Mouse (Mus musculus): ENCODE data around the gene Tbcd. TPM values are rescaled to one million over a fixed set of nuclear protein-coding genes. Genes with fewer than 3 reads are reported as not detected.

Gene Tbcd
- total RNA-seq, 2 experiments from 2014 or later = 13.8 to 14.8 TPM

DNA sequence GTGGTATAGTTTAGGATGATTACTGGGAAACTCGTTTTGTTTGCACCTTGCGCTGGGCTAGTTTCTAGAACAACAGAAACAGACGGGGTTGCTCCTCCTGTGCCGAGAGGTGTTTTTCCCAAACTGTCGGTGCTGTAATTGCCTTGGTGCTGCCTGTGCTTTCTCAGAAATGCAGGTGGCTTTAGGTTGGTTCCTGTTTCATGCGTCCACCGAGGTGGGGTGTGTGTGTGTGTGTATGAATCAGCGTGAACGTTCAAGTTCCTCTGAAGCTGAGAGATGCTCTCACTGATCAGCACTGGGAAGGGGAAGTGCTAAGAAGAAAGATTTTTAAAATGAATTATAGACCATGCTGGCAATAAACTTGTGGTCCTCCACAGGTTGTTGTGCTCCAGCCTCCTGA is 34.1 kb downstream of the Tbcd start:
- no peak overlapping the region for H3K4me3 ChIP-seq
- DNase-seq = no peak
- no peak for TF ChIP-seq CTCF (IDR thresholded peaks at IDR 0.05)
- H3K27ac ChIP-seq = no peak overlapping the region
- intact Hi-C loops (cut with DNase I) = no loop called here

DNA sequence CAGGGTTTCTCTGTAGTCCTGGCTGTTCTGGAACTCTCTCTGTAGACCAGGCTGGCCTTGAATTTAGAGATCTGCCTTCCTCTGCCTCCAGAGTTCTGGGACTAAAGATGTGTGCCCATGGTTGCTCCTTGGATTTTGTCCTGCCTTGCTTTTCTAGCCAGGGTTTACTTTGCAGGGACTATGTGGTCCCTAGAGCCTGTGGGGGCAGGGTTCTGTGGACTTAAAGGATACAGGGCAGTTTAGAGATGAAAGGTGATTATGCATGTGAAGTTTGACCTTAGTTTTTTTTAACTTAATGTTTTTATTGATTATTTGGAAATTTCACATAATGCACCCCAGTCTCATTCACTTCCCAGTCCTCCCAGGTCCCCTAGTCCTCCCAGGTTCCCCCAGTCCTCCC is 38.9 kb downstream of the Tbcd start:
- no peak for DNase-seq
- TF ChIP-seq CTCF (IDR thresholded peaks at IDR 0.05) = no peak
- Histone ChIP-seq H3K27ac (no peak overlapping the region), H3K4me3 (no peak overlapping the region)
- intact Hi-C loops (cut with DNase I) = no loop called here

DNA sequence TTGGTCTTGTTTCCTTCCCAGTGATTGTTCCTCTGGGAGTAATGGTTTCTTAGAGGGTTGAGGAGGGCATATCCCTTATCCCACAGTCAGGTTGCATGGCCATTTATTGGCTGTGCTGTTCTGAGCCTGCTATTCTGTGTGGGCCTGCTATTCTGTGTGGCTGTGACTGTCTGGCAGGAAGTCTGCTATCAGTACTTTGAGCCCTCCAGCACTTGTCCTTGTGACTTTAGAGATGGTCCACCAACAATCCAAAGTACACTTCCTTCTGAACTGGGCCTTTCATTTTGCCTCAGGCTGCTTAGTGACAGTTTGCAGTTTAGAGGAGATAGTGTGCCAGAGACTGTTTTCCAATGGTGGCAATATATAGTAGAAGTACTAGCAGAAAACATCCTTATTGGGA is 48.8 kb downstream of the Tbcd start:
- intact Hi-C loops (cut with DNase I) = no loop called here
- no peak for DNase-seq
- Histone ChIP-seq H3K4me3 (no peak overlapping the region), H3K27ac (no peak overlapping the region)
- TF ChIP-seq CTCF (IDR thresholded peaks at IDR 0.05) = no peak

DNA sequence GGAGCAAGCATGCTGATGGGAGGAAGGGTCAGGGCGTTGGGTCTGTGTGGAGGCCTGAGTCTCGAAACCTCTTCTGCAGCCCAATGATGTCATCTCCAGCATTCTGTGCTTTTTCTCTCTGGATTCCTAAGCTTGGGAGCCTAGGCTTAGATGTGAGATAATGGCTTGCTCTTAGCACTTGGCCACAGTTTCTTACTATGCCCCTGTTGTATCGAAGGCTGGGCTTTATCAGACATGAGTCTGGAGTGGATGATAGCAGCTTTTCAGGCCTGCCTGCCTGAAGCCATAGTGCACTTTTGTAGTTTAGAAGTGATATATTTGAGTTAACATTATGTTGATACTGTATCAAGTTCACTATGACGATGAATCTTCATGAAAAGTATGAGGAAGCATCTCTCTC is 49.8 kb downstream of the Tbcd start:
- Histone ChIP-seq H3K27ac (no peak overlapping the region), H3K4me3 (no peak overlapping the region)
- DNase-seq = no peak
- TF ChIP-seq CTCF (IDR thresholded peaks at IDR 0.05) = no peak
- intact Hi-C loops (cut with DNase I) = no loop called here

DNA sequence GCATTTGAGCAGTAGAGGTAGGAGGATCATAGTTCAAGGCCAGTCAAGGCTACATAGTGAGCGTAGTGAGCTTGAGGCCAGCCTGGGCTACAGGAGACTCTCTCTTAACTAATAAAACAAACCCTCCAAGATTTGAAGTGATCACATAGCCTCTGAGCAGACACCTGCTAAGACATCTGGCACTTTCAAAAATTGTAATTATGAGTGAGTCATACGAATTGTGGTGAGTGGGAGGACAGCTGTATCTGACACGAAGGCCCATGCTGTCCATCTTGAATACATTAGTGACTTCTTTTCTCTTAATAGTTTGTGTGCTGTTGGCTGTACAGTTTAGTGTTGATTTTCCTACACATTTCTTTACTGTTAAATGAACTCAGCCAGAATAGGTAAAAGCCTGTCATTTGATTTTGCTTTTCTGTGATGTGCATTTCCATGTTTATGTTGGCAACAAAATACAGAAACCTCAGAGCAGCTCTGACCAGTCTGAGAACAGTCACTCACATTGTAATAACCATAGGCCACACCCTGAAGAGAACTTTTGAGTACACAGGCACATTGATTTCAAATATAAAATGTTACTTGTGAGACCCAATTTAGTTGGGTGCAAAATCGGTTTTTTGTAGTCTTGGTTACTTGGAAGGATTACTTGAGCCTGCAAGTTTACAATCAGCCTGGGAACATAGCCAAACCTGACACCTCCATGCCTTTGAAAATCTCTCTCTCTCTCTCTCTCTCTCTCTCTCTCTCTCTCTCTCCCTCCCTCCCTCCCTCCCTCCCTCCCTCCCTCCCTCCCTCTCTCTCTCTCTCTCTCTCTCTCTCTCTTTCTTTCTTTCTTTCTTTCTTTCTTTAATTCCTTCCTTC is 50.5 kb downstream of the Tbcd start:
- DNase-seq = no peak
- Histone ChIP-seq H3K27ac (no peak overlapping the region), H3K4me3 (no peak overlapping the region)
- TF ChIP-seq CTCF (IDR thresholded peaks at IDR 0.05) = no peak
- intact Hi-C loops (cut with DNase I) = no loop called here

DNA sequence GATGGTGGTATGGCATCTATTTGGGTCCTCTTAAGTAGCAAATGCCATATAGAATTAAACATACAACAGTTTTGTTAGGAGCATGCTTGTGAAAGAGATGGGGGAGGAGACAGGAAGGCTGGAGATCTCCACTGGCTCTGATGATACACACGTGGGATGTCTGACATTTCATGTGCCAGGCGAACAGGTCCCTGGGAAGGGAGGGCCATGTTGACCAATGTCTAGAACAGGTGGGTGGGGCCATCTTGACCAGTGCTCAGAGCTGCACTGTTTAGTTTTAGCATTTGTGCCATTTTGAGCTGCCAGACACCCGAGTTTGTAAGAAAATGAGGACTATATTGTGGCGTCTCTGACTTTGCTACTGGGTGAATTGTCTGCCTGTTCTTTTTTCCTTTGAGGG is 56.7 kb downstream of the Tbcd start:
- DNase-seq = no peak
- intact Hi-C loops (cut with DNase I) = no loop called here
- H3K27ac ChIP-seq = no peak overlapping the region
- H3K4me3 ChIP-seq = no peak overlapping the region
- no peak for TF ChIP-seq CTCF (IDR thresholded peaks at IDR 0.05)

DNA sequence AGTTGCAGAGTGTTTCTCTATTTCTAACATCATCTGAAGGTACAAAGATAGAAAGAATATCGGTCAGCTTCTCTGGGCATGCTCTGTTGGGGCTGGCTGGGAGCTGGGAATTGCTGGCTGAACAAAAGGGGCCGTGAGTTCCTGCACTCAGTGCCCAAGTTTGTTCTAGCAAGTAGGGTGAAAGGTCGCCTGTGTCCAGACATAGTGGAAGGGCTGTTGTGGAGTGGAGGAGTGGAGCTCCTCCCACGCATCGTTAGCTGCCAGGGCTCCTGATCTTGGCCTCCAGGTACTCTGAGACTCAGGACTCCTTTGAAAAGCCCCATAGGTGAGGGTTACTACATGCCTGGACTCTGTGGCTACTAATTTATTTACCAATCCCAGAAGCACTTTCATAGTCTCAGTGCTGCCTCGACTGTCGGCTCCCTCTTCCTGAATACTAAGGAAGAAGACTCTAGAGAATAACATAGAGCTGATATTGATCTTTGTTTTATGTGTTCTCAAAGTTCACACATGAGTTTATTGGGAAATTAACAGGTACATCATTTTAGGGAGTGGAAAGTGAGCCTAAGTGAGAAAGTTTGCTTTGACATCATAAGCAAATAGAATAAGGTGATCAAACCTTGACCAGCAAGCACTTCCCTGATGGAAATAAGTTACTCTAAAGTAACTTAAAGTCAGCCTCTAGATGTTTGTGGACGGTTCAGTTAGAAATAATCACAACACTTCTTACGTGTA is 58.9 kb downstream of the Tbcd start:
- Histone ChIP-seq H3K27ac (no peak overlapping the region), H3K4me3 (no peak overlapping the region)
- TF ChIP-seq CTCF (IDR thresholded peaks at IDR 0.05) = no peak
- intact Hi-C loops (cut with DNase I) = no loop called here
- no peak for DNase-seq

DNA sequence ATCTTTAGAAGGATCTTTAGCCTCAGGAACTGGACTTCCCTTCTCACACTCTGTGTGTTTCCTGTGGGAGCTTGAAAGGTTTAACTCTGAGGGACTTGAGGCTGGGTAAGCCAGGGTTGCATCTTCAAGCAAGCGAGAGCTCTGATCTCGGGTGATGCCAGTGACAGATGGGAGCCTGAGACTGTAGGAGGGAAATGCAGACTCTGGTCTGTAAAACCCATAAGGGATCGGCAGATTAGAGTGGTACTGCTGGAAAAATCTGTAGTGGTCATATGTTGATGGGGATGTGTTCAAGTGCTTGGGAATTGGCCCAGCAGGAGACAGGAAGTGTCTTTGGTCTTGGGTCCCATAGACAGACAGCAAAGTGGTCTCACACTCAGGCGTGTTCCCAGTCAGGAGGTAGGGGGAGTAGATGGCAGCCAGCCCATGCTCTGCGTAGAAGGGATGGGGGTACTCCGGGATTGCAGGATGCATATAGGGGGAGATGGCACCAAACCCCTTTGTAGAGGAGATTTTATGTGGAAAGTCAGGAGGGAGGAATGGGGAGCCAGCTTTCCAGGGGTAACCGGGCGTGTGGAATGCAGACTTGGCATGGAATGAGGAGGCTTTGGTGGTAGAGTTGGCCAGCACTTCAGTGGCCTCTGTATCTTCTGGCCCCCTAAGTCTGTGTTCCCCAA is 61.3 kb downstream of the Tbcd start:
- TF ChIP-seq CTCF (IDR thresholded peaks at IDR 0.05) = no peak
- no peak for DNase-seq
- H3K27ac ChIP-seq = no peak overlapping the region
- H3K4me3 ChIP-seq = no peak overlapping the region
- intact Hi-C loops (cut with DNase I) = no loop called here

DNA sequence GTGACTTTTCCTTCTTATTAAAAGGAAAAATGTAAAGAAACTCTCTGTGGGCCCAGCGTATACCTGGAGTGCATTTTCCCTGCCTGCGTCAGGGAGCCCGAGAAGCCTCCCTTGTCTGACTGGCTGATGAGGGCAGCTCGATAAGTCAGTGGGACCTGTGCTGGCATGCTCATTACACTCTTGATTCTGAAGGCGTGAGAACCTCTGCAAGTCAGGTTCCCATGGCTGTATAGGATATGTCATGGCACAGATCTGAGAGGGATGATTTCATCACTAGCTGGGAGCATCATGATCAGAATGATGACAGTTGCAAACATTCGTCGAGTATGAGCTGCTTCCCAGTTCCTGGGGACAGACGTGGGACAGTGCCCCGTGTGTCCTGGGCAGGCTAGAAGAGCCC is 64.2 kb downstream of the Tbcd start:
- H3K4me3 ChIP-seq = no peak overlapping the region
- no peak overlapping the region for H3K27ac ChIP-seq
- no peak for TF ChIP-seq CTCF (IDR thresholded peaks at IDR 0.05)
- intact Hi-C loops (cut with DNase I) = no loop called here
- no peak for DNase-seq

DNA sequence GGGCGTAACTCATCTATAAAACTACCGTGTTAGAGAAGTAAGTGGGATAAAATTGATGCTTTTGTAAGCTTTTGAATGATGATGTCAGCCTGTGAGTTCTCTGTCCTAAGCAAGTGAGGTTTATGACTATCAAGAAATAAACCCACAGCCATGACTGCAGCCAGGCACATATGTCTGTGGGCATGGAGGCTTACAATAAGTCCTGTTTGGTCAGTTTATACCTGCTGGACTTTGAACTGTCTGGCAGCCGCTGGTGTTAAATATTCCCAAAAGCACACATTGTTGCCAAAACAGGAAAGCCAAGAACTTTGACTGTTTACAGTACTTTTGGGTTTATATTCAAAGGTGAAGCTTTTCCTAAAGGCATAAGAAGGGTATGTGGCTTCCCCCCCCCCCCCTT is 65.2 kb downstream of the Tbcd start:
- TF ChIP-seq CTCF (IDR thresholded peaks at IDR 0.05) = no peak
- Histone ChIP-seq H3K4me3 (no peak overlapping the region), H3K27ac (no peak overlapping the region)
- intact Hi-C loops (cut with DNase I) = no loop called here
- DNase-seq = no peak

DNA sequence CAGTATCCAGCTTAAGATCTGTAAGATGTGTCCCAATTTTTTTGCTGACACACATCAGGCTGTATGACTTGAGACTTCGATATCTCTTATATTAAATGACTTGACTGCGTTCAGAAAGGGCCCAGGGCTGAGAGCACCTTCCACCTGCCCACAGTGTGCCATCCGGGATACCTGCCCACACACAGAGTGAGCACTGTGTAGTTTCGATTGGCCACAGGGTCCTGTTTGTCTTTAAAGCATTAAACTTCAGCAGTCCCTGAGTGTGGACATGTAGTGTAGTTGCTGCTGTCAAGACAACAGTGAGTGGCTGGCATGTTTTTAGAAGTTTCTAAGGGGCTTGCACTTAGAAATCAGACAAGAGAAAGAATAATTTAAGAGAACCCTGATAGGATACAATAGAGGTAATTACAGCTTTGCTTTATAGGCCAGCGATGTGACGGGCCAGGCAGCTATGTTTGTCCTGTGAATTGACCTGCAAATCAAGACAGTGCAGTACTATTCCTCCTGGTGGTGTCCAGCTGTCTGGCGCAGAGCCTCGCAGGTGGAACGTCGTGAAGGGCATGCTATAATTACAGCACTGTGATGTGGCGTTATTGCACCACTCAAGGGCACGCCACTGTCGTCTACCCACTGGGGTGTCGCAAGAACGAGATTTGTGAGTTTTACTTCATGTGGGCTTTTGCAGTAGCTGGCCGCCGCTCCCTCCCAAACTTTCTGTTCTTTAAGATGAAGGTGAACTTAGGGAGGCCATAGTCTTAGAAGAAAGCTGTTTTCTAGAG is 66.1 kb downstream of the Tbcd start:
- peak overlapping the region; percentile 25; the same call in 1 of the 2 replicates for H3K27ac ChIP-seq
- TF ChIP-seq CTCF (IDR thresholded peaks at IDR 0.05) = no peak
- H3K4me3 ChIP-seq = peak overlapping the region; percentile 15; the same call in 1 of the 2 replicates
- intact Hi-C loops (cut with DNase I) = no loop called here
- peak; percentile 62 for DNase-seq

DNA sequence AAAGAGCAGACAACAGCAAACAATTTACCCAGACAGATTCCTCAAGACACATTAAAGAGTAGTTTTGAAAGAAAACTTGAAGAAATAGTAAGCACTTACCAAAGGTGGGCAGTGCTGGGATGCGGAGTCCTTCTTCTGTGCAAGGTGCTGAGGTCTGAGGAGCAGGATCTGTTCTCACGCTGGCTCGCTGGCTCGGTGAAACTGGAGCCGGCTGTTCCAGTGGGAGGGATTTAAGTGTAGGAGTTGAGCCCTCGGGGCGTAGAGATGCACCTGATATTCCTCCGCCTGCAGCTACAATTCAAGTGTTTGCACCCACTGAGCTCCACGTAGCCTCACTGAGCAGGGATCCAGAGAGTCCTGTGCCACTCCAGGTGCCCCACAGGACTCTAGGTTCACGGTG is 67.4 kb downstream of the Tbcd start, which contains the start of gene Zfp750:
TSS of gene Zfp750 (minus strand) at position 203 of the 400 bp plus-strand sequence.
- intact Hi-C loops (cut with DNase I) = no loop called here
- peak; percentile 38 for DNase-seq
- Histone ChIP-seq H3K27ac (peak within 1 kb of the TSS; percentile 25; the same call in 1 of the 2 replicates), H3K4me3 (peak within 1 kb of the TSS; percentile 16; the same call in 1 of the 2 replicates)
- TF ChIP-seq CTCF (IDR thresholded peaks at IDR 0.05) = no peak
